Mouse (Mus musculus): Measurements from ENCODE around the gene Mthfd1l. TPM values are rescaled to one million over a fixed set of nuclear protein-coding genes. Genes with fewer than 3 reads are reported as not detected.

Gene Mthfd1l
- polyA plus RNA-seq, 1 experiment from 2014 or later: 14.6 TPM

DNA sequence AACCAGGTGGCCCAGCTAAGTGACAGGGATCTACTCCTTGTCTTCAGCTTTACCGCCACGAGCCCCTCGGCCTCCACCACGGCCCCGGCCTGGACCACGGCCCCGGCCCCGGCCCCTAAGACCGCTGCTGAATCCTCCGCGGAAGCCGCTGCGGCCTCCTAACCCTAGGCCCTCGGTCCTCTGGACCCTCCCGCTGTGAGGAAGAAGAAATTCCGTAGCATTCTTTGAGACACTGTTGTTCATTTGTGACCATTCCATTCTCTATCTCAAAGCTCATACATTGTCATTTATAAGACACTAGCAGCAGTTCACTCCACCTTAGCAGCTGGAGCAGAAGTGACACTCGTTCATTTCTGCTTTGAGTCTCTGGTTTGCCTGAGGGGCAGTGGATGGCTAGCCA, 26.0 kb upstream of the Mthfd1l start:
- H3K4me1 ChIP-seq: no peaks in the 10 kb centered on the region
- ATAC-seq (ENCODE audit: insufficient read depth, low FRiP score, low read depth): no peak
- H3K9ac ChIP-seq: no peak overlapping the region
- no peak overlapping the region for H3K4me2 ChIP-seq
- H3K27me3 ChIP-seq (replicated peaks): no peaks in the 10 kb centered on the region
- H3K27ac ChIP-seq: no peak overlapping the region
- H3K36me3 ChIP-seq: peaks cover 2% of the 10 kb centered on the region; the same call in 1 of the 2 replicates
- no peaks in the 10 kb centered on the region for H3K9me3 ChIP-seq
- WGBS: 93% methylated on average over 17 of the region's 17 CpGs
- no peak overlapping the region for H3K4me3 ChIP-seq (replicated peaks)

DNA sequence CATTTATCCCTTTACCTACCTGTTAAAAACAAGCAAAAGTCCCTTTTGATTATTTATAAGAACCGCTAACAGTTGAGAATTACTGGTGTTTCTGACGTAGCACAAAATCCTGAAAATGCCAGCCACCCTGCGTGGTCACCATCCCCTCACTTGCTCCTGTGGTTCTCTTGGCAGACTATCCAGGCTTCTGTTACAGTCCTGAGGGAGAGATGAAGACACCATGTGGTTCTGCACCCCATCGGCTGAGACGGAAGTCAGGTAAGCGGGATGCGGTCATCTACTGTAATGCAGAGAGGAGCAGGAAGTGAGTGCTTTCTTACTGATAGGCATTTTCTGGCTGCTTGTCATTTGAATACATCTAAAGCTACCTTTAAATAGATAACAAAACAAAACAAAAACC, 25.6 kb upstream of the Mthfd1l start:
- no peaks in the 10 kb centered on the region for H3K4me1 ChIP-seq
- no peak overlapping the region for H3K9ac ChIP-seq
- peaks cover 2% of the 10 kb centered on the region; the same call in 1 of the 2 replicates for H3K36me3 ChIP-seq
- no peak overlapping the region for H3K27ac ChIP-seq
- H3K27me3 ChIP-seq (replicated peaks): no peaks in the 10 kb centered on the region
- no peak overlapping the region for H3K4me3 ChIP-seq (replicated peaks)
- no peak for ATAC-seq (ENCODE audit: insufficient read depth, low FRiP score, low read depth)
- no peaks in the 10 kb centered on the region for H3K9me3 ChIP-seq
- 86% methylated on average over 7 of the region's 7 CpGs for WGBS
- H3K4me2 ChIP-seq: no peak overlapping the region

DNA sequence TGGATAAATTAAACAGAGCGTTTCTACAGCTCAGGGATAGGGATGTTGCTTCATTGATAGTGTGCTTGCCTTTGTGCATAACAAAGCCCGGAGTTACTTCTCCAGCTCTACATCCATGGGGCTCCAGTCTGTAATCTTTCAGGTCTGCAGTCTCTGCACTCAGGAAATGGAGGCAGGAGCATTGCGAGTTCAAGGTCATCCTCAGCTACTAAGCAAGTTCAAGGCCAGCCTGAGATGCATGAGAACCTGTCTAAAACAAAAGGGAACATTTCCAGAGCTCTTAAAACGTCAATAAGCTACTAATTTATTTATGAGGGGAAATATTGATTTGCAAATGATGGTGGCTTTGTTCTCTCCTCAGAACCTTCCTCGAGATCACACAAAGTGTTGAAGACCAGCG, 23.6 kb upstream of the Mthfd1l start:
- Histone ChIP-seq H3K4me3 (replicated peaks) (no peak overlapping the region), H3K9ac (no peak overlapping the region)
- WGBS: 85% methylated on average over 6 of the region's 6 CpGs

DNA sequence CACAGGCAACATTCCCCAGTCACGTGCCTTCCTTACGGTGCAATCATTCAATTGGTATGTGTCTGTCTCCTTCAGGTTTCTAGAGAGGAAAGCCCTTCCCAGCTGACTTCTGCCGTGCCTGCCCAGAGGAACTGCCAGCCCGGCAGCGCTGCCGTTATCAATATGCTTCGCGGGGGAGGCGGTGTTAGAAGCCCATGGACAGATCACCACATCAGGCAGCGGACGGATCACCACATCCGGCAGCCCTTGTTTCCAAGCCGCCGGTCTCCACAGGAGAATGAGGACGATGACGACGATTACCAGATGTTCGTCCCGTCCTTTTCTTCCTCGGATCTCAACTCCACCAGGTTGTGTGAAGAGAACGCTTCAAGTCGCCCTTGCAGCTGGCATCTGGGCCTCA, 16.4 kb upstream of the Mthfd1l start:
- Histone ChIP-seq H3K9me3 (no peaks in the 10 kb centered on the region), H3K27me3 (replicated peaks) (no peaks in the 10 kb centered on the region), H3K36me3 (peaks cover 15% of the 10 kb centered on the region; the same call in 1 of the 2 replicates), H3K4me2 (no peak overlapping the region), H3K4me3 (replicated peaks) (no peak overlapping the region), H3K4me1 (no peaks in the 10 kb centered on the region), H3K27ac (no peak overlapping the region), H3K9ac (no peak overlapping the region)
- ATAC-seq (ENCODE audit: insufficient read depth, low FRiP score, low read depth): no peak
- 85% methylated on average over 22 of the region's 22 CpGs for WGBS

More for the DNA sequence above, 23.6 kb upstream of the Mthfd1l start:
- Histone ChIP-seq H3K4me1 (no peaks in the 10 kb centered on the region), H3K36me3 (peaks cover 2% of the 10 kb centered on the region; the same call in 1 of the 2 replicates), H3K27me3 (replicated peaks) (no peaks in the 10 kb centered on the region), H3K9me3 (no peaks in the 10 kb centered on the region), H3K27ac (no peak overlapping the region), H3K4me2 (no peak overlapping the region)
- no peak for ATAC-seq (ENCODE audit: insufficient read depth, low FRiP score, low read depth)

DNA sequence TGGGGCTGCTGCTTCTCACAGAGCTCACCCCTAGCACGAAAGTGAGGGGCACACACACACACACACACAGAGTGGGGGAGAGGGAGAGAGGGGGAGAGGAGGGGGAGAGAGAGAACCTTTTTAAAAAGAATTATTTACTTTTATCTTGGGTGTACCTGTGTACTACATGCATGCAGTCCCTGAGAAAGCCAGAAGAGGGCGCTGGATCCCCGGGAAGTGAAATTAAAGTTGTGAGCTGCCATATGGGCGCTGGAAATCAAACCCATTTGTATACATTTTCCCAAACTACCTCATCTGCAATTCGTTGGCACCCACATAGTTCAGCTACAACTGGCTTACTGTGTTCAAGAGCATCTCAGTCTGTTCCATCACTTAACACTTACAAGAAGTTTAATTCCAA, 14.3 kb upstream of the Mthfd1l start:
- H3K4me2 ChIP-seq: no peak overlapping the region
- H3K4me1 ChIP-seq: no peaks in the 10 kb centered on the region
- no peaks in the 10 kb centered on the region for H3K9me3 ChIP-seq
- no peaks in the 10 kb centered on the region for H3K27me3 ChIP-seq (replicated peaks)
- 81% methylated on average over 5 of the region's 5 CpGs for WGBS
- H3K9ac ChIP-seq: no peak overlapping the region
- no peak for ATAC-seq (ENCODE audit: insufficient read depth, low FRiP score, low read depth)
- H3K4me3 ChIP-seq (replicated peaks): no peak overlapping the region
- peaks cover 15% of the 10 kb centered on the region; the same call in 1 of the 2 replicates for H3K36me3 ChIP-seq
- H3K27ac ChIP-seq: no peak overlapping the region

DNA sequence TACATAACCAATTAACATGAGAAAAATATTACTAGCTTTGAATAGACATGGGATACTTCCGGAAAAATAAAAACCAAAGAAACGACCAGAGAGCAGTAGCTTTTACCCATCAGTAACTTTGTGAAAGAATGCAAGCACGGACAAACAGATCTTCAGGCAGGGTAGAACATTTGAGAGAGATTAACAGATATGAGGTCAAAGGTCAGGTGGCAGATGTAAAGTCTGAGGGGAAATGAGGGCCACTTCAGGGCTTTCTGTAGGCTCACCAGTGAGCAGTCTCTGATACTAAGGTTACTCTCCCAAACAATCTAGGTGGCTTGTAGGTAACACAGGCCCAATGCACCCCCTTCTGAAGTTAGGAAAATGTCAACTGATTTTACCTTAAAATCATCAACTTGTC, 3.9 kb upstream of the Mthfd1l start:
- Histone ChIP-seq H3K9ac (no peak overlapping the region), H3K36me3 (peaks cover 5% of the 10 kb centered on the region; the same call in 1 of the 2 replicates), H3K4me3 (replicated peaks) (no peak overlapping the region), H3K27ac (no peak overlapping the region), H3K4me2 (no peak overlapping the region), H3K4me1 (no peaks in the 10 kb centered on the region), H3K27me3 (replicated peaks) (no peaks in the 10 kb centered on the region), H3K9me3 (no peaks in the 10 kb centered on the region)
- 32% methylated on average over 3 of the region's 3 CpGs for WGBS
- no peak for ATAC-seq (ENCODE audit: insufficient read depth, low FRiP score, low read depth)

DNA sequence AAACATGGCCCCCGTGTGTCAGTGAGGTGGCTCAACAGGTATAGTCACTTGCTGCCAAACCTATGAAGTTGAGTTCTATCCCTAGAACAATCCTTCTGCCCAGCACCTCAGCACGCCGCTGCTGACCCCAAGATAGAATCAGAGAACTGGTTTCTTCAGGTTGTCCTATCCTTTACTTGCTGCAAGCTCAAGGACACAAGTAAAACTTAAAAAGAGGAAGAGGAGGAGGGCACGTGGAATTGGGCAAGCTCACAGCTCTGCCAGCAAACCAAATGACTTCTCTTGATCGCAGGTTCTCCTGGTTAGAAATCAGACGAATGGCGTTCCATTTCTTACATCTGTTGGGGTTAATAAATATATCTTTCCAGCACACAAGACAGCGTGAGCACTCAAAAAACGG, 681 bp upstream of the Mthfd1l start:
- H3K9me3 ChIP-seq: no peaks in the 10 kb centered on the region
- H3K9ac ChIP-seq: no peak overlapping the region
- peaks cover 3% of the 10 kb centered on the region; the same call in 1 of the 2 replicates for H3K4me1 ChIP-seq
- 83% methylated on average over 9 of the region's 9 CpGs for WGBS
- H3K27me3 ChIP-seq (replicated peaks): no peaks in the 10 kb centered on the region
- no peaks in the 10 kb centered on the region for H3K36me3 ChIP-seq
- peak overlapping the region; percentile 91 for H3K4me2 ChIP-seq
- no peak for ATAC-seq (ENCODE audit: insufficient read depth, low FRiP score, low read depth)
- H3K27ac ChIP-seq: peak overlapping the region; percentile 95; the same call in 1 of the 2 replicates
- H3K4me3 ChIP-seq (replicated peaks): no peak overlapping the region; the same call in 1 of the 2 replicates

DNA sequence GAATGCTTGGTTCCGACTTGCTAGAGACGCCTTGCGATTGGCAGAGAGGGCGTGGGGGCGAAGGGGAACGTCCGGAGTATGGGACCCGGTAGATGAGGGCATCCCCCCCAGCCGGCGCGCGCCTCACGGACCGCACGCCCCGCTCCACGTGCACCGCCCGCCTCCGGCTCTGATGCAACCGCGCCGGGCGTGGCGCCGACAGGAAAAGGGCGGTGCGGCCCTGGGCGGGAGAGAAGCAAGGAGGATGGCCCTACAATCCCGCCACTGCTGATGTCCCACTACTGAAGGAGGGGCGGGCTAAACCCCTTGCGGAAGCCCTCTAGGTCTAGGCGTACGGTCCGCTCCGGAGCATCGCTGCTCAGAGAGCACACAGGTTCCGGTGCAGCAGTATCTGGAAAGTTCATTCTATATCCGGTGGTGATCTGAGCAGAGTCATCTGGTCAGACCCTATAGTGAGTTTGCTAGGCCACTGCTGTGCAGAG, 712 bp downstream of the Mthfd1l start:
- Histone ChIP-seq H3K27ac (peak overlapping the region; percentile 95), H3K27me3 (replicated peaks) (no peaks in the 10 kb centered on the region), H3K4me3 (replicated peaks) (peak overlapping the region; percentile 80), H3K4me1 (peaks cover 3% of the 10 kb centered on the region; the same call in 1 of the 2 replicates), H3K4me2 (peak overlapping the region; percentile 91), H3K36me3 (no peaks in the 10 kb centered on the region), H3K9me3 (no peaks in the 10 kb centered on the region), H3K9ac (peak overlapping the region; percentile 91)
- under 1% methylated on average over 38 of the region's 39 CpGs for WGBS
- ATAC-seq (ENCODE audit: insufficient read depth, low FRiP score, low read depth): peak; percentile 94

DNA sequence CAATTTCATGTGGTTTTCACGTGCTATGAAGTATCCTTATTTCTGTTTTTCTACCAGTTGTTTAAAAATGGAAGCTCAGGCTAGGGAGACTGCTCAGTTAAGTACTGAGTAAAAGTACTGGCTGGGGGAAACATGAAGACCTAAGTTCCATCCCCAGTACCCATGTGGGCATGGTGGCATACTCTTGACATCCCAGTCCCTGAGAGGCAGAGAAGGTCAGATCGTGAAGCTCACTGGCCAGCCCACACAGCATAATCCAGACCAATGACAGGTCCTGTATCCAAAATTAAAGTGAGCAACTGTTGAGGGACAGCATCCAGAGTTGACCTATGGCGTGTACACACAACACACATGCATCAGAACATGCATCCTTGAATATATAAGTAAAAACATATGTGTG, 1.5 kb downstream of the Mthfd1l start:
- no peak overlapping the region for H3K4me3 ChIP-seq (replicated peaks)

DNA sequence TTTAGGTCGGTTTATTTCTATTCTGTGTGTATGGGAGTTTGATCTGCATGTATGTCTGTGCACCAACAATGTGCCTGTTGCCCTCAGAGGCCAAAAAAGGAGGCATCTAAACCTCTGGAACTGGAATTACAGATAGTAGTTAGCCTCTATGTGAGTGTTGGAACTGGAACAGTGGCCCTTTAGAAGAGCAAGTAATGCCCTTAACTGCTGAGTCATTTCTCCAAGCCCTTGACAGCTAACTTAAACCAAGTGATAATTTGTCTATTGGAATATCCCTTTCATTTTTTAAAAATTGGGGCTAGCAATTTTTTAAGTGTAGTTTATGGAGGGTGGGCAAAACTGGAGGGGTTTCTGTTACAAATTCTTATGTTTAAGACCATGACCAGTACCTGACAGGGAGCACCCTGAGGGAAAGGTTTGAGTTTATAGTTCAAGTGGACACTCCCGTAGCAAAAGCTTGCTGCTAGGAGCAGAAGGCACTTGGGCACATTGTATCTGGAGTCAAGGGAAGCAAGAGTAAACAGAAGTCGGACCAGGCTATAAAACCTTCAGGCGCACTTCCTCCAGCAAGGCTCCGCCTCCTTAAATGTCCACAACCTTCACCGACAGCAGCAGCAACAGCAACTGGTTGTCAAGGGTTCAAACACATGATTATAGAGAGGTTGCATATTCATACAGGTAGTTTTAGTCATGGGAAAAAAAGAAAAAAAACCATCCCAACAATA, 3.1 kb downstream of the Mthfd1l start:
- Histone ChIP-seq H3K36me3 (peaks cover 9% of the 10 kb centered on the region), H3K9me3 (no peaks in the 10 kb centered on the region), H3K4me1 (peaks cover 3% of the 10 kb centered on the region; the same call in 1 of the 2 replicates), H3K27me3 (replicated peaks) (no peaks in the 10 kb centered on the region), H3K4me2 (no peak overlapping the region), H3K4me3 (replicated peaks) (no peak overlapping the region), H3K9ac (no peak overlapping the region), H3K27ac (peak overlapping the region; percentile 36; the same call in 1 of the 2 replicates)
- no peak for ATAC-seq (ENCODE audit: insufficient read depth, low FRiP score, low read depth)
- 46% methylated on average over 6 of the region's 6 CpGs for WGBS

More for the DNA sequence above, 1.5 kb downstream of the Mthfd1l start:
- 80% methylated on average over 3 of the region's 3 CpGs for WGBS
- Histone ChIP-seq H3K4me2 (peak overlapping the region; percentile 91), H3K27me3 (replicated peaks) (no peaks in the 10 kb centered on the region), H3K27ac (no peak overlapping the region), H3K9ac (no peak overlapping the region), H3K36me3 (no peaks in the 10 kb centered on the region), H3K4me1 (peaks cover 3% of the 10 kb centered on the region; the same call in 1 of the 2 replicates), H3K9me3 (no peaks in the 10 kb centered on the region)
- no peak for ATAC-seq (ENCODE audit: insufficient read depth, low FRiP score, low read depth)

DNA sequence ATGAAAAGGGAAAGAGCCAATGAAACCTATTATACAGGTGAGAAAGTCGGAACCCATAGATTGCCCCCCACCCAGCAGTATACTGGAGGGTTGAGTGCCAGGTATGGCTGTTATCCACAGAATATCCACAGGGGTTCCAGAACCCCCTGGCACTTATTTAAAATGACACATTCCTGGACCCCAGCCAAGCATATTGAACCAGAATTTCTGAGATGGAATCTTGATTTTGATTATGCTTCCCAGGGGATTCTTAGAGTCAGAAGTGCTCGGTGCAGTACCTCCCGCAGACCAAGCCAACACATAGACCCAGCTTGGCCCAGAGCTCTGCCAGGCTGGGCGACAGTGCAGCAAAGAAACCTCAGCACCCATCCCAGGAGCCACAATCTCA, 3.7 kb downstream of the Mthfd1l start:
- Histone ChIP-seq H3K9me3 (no peaks in the 10 kb centered on the region), H3K4me2 (no peak overlapping the region), H3K9ac (no peak overlapping the region), H3K4me1 (peaks cover 3% of the 10 kb centered on the region; the same call in 1 of the 2 replicates), H3K4me3 (replicated peaks) (no peak overlapping the region), H3K36me3 (peaks cover 9% of the 10 kb centered on the region), H3K27ac (no peak overlapping the region), H3K27me3 (replicated peaks) (no peaks in the 10 kb centered on the region)
- ATAC-seq (ENCODE audit: insufficient read depth, low FRiP score, low read depth): no peak
- 67% methylated on average over 4 of the region's 4 CpGs for WGBS

DNA sequence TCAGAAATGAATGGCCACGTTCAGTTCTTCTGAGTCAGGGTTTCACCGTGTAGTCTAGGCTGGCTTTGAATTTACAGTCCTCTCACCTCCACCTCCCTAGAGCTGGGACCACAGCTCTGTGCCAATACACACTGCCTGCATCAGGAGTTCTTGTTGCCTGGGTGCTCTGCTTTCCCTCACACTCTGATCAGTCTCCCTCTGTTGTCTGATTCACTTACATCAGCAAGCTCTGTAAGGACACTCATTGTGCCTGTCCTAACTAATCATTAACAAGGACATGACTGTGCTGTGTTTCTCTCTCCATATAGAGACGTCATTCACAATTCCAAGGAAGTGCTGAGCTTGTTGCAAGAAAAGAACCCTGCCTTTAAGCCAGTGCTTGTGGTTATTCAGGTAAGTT, 5.4 kb downstream of the Mthfd1l start:
- Histone ChIP-seq H3K36me3 (peaks cover 9% of the 10 kb centered on the region), H3K4me2 (no peak overlapping the region), H3K27ac (no peak overlapping the region), H3K27me3 (replicated peaks) (no peaks in the 10 kb centered on the region), H3K4me3 (replicated peaks) (no peak overlapping the region), H3K9ac (no peak overlapping the region), H3K4me1 (peaks cover 3% of the 10 kb centered on the region; the same call in 1 of the 2 replicates), H3K9me3 (no peaks in the 10 kb centered on the region)
- 51% methylated on average over 3 of the region's 3 CpGs for WGBS
- no peak for ATAC-seq (ENCODE audit: insufficient read depth, low FRiP score, low read depth)
